Mouse (Mus musculus) CD4-positive helper T cell, adult 2 months (primary cell): ENCODE data around the gene Jam3.
"Not testable (repeated sequence)": the region's sequence is repeated elsewhere in the genome, so short reads cannot be mapped to it uniquely, and the experiment has no call there.

Source experiments
- DNase-seq: peaks from one replicate; pipeline ENCODE4 v3.0.0-alpha.2; 2012; ENCODE audit warnings: low read depth, missing footprints, low spot score

Gene Jam3

DNA sequence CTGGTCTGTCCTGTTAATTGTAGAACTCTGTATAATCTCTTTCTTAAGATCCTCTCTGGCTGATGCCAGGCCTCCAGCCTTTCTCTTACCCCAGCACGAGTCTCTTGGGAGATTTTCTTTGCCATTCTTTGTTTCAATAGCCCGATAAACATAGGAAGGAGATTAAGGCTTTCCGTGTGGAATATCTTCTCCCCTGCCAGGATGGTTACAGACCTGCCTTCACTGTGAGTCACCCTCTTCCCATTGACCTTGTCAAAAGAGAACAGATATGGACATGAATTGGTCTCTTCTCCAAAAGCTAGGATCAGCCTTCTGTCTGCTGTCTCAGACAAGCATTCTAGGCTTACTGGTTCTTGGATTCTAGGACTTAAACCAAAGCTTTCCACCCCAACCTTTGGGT, 15.5 kb upstream of the Jam3 start:
- no peak for DNase-seq

GRCm38 (mm10) chr9:27166981-27167380, 11.8 kb upstream of the Jam3 start:
- DNase-seq = no peak

- DNase-seq = no peak
These were observed 10.4 kb upstream of the Jam3 start for GRCm38 (mm10) chr9:27165596-27165995.

GRCm38 (mm10) chr9:27164957-27165356, 9.7 kb upstream of the Jam3 start:
- DNase-seq = no peak

DNA sequence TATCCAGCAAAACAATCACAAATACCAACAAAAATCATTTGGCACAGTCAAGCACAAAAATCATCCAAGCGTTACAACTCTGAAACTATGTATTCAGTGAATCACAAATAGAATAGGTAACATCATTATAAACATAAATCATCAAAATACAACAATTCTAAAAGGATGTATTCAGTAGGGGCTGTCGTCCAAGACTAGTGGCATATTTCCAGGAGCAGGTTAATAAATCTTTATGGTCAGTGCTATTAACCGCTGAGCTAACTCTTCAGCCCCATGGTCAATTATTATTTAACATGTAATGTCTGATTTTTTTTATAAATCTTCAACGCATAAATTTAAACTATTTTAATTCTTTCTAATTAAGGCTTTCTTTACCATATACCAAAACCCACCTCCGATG, 8.4 kb upstream of the Jam3 start:
- DNase-seq = not testable (repeated sequence)

DNA sequence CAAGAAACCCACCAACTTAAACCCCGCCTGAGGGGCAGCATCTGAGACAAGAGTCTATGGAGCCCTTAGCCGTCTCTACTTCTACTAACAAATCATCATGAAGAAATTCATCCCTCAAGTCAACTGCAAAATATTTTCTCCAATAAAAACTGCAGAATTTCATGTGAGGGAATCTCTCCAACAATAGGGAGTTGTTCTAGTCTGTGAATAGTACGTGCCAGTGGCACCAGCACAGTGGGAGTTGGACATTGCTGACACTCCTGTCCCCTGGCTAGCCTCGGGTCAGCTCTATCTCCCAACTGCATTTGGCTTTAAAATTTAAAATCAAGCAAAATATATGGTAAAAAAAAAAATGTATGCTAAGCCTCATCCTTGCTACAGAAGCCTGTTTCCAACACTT, 1.4 kb downstream of the Jam3 start:
- DNase-seq = no peak

DNA sequence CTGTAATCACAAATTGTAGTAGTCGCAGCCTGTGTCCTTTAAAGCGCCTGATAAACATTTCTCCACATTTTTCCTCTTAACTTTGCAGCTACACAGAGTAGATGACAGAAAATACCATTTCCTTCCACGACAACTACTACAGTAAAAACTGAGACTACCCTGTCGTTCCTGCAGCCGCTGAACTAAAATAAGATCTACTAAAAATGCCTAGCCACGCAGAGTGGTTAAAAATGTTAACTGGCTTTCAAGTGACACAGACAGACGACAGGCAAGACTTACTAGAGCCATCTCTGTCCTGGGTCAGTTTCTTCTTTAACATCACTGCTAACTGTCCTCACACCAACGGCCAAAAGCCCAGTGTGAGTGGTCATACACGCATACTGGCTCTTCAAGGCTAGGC, 5.4 kb downstream of the Jam3 start:
- no peak for DNase-seq

GRCm38 (mm10) chr9:27148631-27149471, 6.4 kb downstream of the Jam3 start:
- no peak for DNase-seq

GRCm38 (mm10) chr9:27147946-27148345, 7.3 kb downstream of the Jam3 start:
- no peak for DNase-seq

- DNase-seq = no peak
These were observed 8.4 kb downstream of the Jam3 start for GRCm38 (mm10) chr9:27146826-27147225.

- no peak for DNase-seq
These were observed 10.2 kb downstream of the Jam3 start for GRCm38 (mm10) chr9:27144996-27145395.

GRCm38 (mm10) chr9:27144271-27144840, 10.9 kb downstream of the Jam3 start:
- no peak for DNase-seq

DNA sequence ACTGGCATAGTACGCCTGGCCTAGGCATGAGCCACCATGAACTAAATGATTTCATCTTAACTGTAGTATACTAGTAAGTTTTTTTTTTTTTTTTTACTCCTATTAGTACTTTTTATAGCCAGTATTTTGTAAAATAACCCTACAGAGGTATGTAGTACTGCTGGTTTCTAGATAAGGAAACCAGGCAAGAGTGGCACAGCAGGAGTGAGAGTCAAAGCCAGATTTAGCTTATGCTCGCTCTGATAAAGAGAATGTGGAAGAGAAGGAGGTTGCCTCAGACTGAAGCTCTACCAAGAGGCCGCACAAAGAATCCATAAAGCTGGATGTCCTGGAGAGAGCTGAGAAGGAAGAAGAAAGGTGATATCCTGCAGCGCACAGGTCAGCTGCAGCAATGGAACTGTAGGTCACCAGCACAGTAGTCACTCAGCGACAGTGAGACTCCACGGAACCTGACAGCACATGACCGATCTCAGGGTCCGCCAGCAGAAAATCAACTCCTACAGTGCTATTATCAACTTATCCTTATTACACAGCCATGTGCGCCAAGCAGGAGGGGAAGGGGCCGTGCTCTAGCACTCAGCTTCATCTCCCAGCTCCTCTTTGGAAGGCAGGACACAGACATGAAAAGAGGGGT, 14.7 kb downstream of the Jam3 start:
- no peak for DNase-seq

GRCm38 (mm10) chr9:27136651-27137050, 18.6 kb downstream of the Jam3 start:
- no peak for DNase-seq

DNA sequence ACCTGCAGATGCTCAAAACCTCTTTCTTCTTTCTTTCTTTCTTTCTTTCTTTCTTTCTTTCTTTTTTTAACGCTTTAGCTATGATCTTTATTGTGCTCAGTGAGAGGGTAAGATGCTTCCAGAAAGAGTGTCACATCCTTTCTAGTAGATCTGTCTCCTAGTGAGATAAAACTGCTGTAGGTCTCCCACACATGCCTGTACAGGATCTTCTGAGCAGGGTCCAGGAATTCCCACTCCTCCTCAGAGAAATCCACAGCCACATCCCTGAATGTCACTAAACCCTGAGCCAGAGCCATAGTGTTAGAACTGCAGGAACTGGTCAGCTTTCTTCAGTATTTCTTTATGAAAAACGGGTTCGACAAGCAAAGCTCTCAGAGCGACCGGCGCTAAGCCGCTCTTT, 19.8 kb downstream of the Jam3 start:
- DNase-seq = no peak

DNA sequence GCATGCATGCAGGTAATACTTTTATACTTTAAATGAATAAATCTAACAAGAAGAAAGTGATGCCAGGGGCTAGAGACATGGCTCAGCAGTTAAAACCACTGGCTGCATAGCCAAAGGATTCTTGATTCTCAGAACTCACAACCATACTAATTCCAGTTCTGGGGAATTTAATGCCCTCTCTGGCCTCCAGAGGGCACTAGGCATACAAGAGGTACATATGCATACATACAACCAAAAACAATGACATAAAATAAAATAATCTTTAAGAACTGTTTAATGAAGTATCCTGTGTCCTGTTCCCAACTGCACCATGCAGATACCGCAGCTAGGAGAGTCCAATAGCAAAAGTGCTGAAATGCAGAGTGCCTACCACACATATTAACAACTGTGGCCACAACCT, 20.8 kb downstream of the Jam3 start:
- no peak for DNase-seq

DNA sequence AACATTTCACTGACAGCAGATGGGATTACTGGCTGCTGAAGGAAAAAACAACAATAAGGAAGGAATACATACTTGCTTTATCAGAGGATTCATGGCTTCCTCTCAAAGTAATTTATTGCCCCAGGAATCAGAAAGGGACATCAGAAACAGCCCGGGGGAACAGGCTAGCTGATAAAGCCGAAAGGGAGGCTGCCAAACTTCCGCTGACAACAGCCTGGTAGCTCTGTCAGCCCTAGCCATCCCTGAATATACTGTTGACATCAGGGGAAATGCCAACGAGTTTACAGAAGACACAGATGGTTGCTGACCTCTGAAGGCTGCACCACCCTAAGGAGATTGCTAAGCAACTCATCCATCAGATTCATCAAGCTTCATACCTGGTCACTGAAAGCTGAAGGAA, 26.6 kb downstream of the Jam3 start:
- DNase-seq = no peak

- DNase-seq = no peak
These were observed 28.7 kb downstream of the Jam3 start for GRCm38 (mm10) chr9:27126543-27126942.

DNA sequence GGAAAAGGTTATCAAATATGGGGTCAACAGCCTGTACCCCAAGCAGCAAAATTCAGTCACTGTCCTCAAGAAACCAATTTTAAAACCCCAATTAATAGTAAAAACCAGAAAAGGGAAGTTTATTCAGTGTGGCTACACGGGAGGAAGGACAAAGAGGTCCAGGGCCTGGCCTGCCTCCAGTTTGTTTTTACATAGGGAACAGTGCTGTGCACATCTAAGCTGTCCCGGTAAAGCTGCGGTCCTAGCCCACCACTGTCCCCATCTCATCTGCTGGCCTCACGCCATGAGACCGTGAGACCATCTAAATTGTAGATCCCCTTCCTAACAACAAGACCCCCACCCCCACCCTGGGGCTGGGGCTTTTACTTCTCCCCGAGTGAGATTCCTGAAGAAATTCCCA, 29.8 kb downstream of the Jam3 start:
- no peak for DNase-seq

GRCm38 (mm10) chr9:27123947-27124346, 31.3 kb downstream of the Jam3 start:
- DNase-seq = no peak

GRCm38 (mm10) chr9:27122963-27123362, 32.3 kb downstream of the Jam3 start:
- no peak for DNase-seq

DNA sequence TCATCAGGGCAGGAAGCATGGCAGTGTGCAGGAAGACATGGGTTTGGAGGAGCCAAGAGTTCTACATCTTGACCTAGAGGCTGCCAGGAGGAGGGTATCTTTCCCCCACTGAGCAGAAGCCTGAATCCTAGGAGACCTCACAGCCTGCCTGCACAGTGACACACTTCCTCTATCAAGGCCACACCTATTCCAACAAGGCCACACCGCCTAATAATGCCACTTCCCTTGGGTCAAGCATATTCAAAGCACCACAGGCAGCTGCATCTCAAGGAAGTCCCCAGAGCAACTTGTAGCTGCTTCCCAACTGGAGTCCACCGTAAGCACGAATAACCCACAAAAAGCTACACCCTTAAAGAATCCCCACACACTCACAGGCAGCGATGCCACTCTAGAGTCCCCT, 33.1 kb downstream of the Jam3 start:
- DNase-seq = no peak

GRCm38 (mm10) chr9:27121254-27121653, 34.0 kb downstream of the Jam3 start:
- no peak for DNase-seq
